Comparison of ENCODE assay signal across 32 mouse cellular contexts in the genomic region with DNA sequence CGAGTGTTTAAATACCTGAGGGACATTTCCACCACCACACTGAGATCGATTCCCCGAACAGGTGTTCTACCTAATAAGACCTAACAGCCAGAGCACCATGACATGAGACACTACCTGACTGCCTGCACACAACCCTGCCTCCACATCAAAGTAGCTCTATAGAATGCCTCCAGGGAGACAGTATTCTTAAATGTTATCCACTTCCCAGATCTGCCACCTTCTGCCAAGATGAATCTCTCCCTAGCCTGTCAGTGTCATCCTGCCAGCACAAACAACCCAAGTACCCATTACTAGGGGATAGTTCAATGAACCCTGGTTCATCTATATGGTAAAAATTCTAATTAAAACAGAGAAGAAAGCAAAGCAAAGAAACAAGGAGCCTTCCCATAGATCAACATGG.
"Had no signal": no experiment of that assay in that cellular context is flagged by ENCODE, and none has a peak within 500 bp of the region (broad histone marks: within the 10 kb centered on the region; RNA-seq: fewer than 3 reads in every experiment).

No protein-coding gene starts in this region.

- H3K9me3 ChIP-seq: limb, embryonic 10.5 days; limb, embryonic 12.5 days; limb, embryonic 13.5 days; limb, embryonic 15.5 days; liver, embryonic 12.5 days; liver, embryonic 13.5 days; liver, embryonic 15.5 days; lung, embryonic 15.5 days; megakaryocyte, embryonic 14.5 days; midbrain, embryonic 10.5 days; midbrain, embryonic 12.5 days; midbrain, embryonic 13.5 days; midbrain, embryonic 15.5 days; neural tube, embryonic 12.5 days had no signal

- H3K4me3 ChIP-seq: limb, embryonic 10.5 days; limb, embryonic 12.5 days; limb, embryonic 13.5 days; limb, embryonic 15.5 days; liver, embryonic 12.5 days; liver, embryonic 13.5 days; liver, embryonic 15.5 days; lung, embryonic 15.5 days; megakaryocyte, embryonic 14.5 days; midbrain, embryonic 10.5 days; midbrain, embryonic 12.5 days; midbrain, embryonic 13.5 days; midbrain, embryonic 15.5 days; myocyte; neural tube, embryonic 12.5 days had no signal

- ATAC-seq: liver, embryonic 12.5 days; liver, postnatal 0 days; lung, postnatal 0 days; midbrain, embryonic 13.5 days; midbrain, embryonic 15.5 days; midbrain, embryonic 16.5 days had no signal

- H3K36me3 ChIP-seq: limb, embryonic 10.5 days; limb, embryonic 12.5 days; limb, embryonic 13.5 days; limb, embryonic 15.5 days; liver, embryonic 12.5 days; liver, embryonic 13.5 days; liver, embryonic 15.5 days; lung, embryonic 15.5 days; midbrain, embryonic 10.5 days; midbrain, embryonic 12.5 days; midbrain, embryonic 13.5 days; midbrain, embryonic 15.5 days; neural tube, embryonic 12.5 days had no signal

- H3K9ac ChIP-seq: limb, embryonic 12.5 days; limb, embryonic 13.5 days; limb, embryonic 15.5 days; liver, embryonic 12.5 days; liver, embryonic 13.5 days; liver, embryonic 14.5 days; liver, embryonic 15.5 days; liver, postnatal 0 days; lung, embryonic 14.5 days; lung, embryonic 15.5 days; midbrain, embryonic 12.5 days; midbrain, embryonic 13.5 days; midbrain, embryonic 15.5 days; neural tube, embryonic 12.5 days had no signal

- H3K4me2 ChIP-seq: limb, embryonic 12.5 days; limb, embryonic 13.5 days; limb, embryonic 15.5 days; liver, embryonic 11.5 days; liver, embryonic 12.5 days; liver, embryonic 13.5 days; liver, embryonic 15.5 days; lung, embryonic 14.5 days; lung, embryonic 15.5 days; midbrain, embryonic 11.5 days; midbrain, embryonic 12.5 days; midbrain, embryonic 13.5 days; midbrain, embryonic 15.5 days; neural tube, embryonic 12.5 days had no signal

- H3K27ac ChIP-seq: limb, embryonic 10.5 days; limb, embryonic 12.5 days; limb, embryonic 13.5 days; limb, embryonic 15.5 days; liver, embryonic 12.5 days; liver, embryonic 13.5 days; liver, embryonic 14.5 days; liver, embryonic 15.5 days; lung, embryonic 15.5 days; macrophage; midbrain, embryonic 10.5 days; midbrain, embryonic 12.5 days; midbrain, embryonic 13.5 days; midbrain, embryonic 15.5 days; neural tube, embryonic 12.5 days had no signal

- DNase-seq: left cerebral cortex, postnatal 4 days; liver; liver, embryonic 13.5 days; liver, postnatal 0 days; lung, adult 18-20 months; lung, adult 2 months; lung, embryonic 14.5 days; lung, postnatal 10 days; lung, postnatal 14 days; lung, postnatal 36 days; lung, postnatal 4 days; midbrain, embryonic 14.5 days had no signal

- H3K27me3 ChIP-seq: limb, embryonic 13.5 days; limb, embryonic 15.5 days; liver, embryonic 12.5 days; liver, embryonic 13.5 days; liver, embryonic 15.5 days; lung, embryonic 15.5 days; megakaryocyte, embryonic 14.5 days; midbrain, embryonic 12.5 days; midbrain, embryonic 13.5 days; midbrain, embryonic 15.5 days; neural tube, embryonic 12.5 days had no signal
